Mouse (Mus musculus) G1E (cell line): ENCODE measurements around the gene Tescl.

Experiments
- CTCF ChIP-seq: IDR thresholded peaks from 2 replicates; pipeline ENCODE4 v1.5.1; 2012; ENCODE audit warnings: low read depth, low read length, inconsistent platforms, mixed read lengths
- GATA1 ChIP-seq: IDR thresholded peaks from 2 replicates; pipeline ENCODE4 v1.6.1; 2012; ENCODE audit warnings: borderline replicate concordance, low read length, inconsistent platforms, mixed read lengths
- GATA2 ChIP-seq: IDR thresholded peaks from 2 replicates; pipeline ENCODE4 v1.6.1; 2012; ENCODE audit warnings: low read depth, low read length, inconsistent platforms, borderline replicate concordance
- POLR2AphosphoS5 ChIP-seq: IDR thresholded peaks from 2 replicates; pipeline ENCODE4 v1.6.1; 2012; ENCODE audit warnings: low read depth, low read length, inconsistent platforms; ENCODE audit not compliant: insufficient replicate concordance
- TAL1 ChIP-seq: conservative IDR thresholded peaks from 2 replicates; pipeline ENCODE4 v1.6.1; 2012; ENCODE audit warnings: low read depth, low read length, inconsistent platforms, mixed read lengths

- TF ChIP-seq CTCF (no peak), GATA1 (no peak), TAL1 (no peak), GATA2 (no peak), POLR2AphosphoS5 (no peak)
Measured at GRCm38 (mm10) chr7:24316567-24317092, 17.1 kb downstream of the Tescl start, which contains the start of gene Zfp94.
